Mouse (Mus musculus): ENCODE results near the gene Smad3. TPM values are rescaled to one million over a fixed set of nuclear protein-coding genes. Genes with fewer than 3 reads are reported as not detected.

Smad3 gene
- total RNA-seq (2023): 10 to 100 TPM; 39.5 to 48.8 TPM

DNA sequence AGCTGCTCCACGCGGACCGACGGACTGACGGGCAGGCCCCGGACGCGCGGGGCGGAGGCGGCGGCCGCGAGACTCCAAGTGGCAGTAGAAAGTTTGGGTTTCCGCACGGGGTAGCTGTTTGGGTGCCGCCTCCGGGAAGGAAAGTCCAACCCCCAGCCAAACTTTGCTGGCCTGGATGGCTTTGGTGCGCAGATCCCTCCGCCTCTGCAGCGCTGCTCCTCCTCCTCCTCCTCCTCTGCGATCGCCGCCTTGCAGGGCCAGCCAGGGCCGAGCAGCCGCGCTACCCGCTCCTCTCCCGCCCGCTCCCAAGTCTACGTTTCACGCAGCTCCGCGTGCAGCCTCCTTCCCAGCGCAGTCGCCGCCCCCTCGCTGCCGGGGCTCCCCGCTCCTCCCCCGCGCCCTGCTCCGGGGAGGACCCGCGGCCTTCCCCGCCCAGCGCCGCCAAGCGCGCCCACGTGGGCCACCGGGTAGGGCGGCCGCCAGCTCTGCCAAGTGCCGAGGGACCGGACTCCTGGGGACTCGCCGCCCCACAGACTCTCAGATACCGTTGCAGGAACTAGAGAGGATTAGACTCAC lies at the start of gene Smad3:
Smad3 (minus strand) TSS at position 130 of the 576 bp plus-strand sequence.

DNA sequence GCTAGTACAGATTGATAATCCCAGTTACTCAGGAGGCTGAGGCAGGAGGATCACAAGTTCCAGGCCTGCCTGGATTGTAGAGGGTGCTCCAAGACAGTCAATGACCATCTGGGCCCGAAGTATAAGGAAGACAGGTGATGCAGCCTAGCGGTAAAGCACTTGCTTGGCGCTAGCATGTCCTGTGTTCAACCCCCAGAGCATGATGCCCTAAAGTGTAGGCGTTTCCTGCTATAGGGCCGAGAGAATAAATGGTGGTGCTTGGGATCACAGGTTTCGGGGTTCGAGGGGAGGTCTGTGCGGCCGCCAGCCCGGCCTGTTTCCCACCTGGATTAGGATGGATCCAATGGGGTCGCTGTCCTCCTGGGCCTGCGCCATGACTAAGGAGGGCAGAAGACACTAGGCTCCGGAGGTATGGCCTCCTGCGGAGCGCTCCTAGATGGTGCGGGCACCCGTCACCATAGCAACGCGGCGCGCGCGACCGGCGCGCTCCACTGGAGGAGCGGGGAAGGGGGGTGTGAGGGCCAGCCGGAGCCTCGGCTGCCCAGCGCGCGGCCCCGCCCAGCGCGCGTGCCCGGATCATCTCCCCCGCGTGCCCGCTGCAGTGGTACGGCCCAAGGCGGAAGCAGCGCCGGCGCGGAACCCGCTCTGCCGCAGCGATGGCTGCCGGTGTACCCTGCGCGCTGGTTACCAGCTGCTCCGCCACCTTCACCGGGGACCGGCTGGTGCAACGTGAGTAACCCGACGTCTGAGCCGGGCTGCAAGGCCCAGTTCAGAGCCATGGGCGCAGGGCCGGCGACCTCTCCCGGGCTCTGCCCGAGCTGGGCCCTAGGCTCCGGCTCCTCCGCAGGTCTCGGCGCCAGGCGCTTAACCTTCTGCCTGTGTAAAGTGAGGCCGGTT lies 155.5 kb downstream of the Smad3 start, which contains the start of the genes Iqch and Aagab:
Iqch (minus strand) TSS at position 451 of the 897 bp plus-strand sequence.
Aagab (plus strand) TSS at position 618 of the 897 bp plus-strand sequence.

Other genes with a start within 250 kb of the Smad3 start
- gene Iqch, start 155.5 kb downstream of the Smad3 start, total RNA-seq (2023): under 1 TPM in 1 of 2 experiments, not detected in 1; 0.15 TPM
- gene Aagab, start 155.3 kb downstream of the Smad3 start, total RNA-seq (2023): 10 to 100 TPM; 26.0 to 30.1 TPM

Data from B cell, adult 67 days (primary cell).